Mouse (Mus musculus): ENCODE data around the gene Gpr34. TPM values are rescaled to one million over a fixed set of nuclear protein-coding genes. Genes with fewer than 3 reads are reported as not detected.
A peak's percentile ranks its signal among the peaks of the same experiment; 100 is the strongest.

Gene Gpr34
- 10 to 100 TPM; 11.1 to 17.5 TPM for total RNA-seq (2021)
- long read RNA-seq, experiment 1, transcript Gpr34-202 (3 exons, 1,898 nt), result major isoform, 6 of 16 reads
- long read RNA-seq, experiment 1, transcript Gpr34-201 (4 exons, 2,088 nt), result minor isoform, 5 of 16 reads
- long read RNA-seq, experiment 1, partial matches to known transcripts, result 0 of 16 reads
- long read RNA-seq, experiment 1, other reads (novel, unspliced or antisense), result 5 of 16 reads
- long read RNA-seq, experiment 2, transcript Gpr34-202 (3 exons, 1,898 nt), result major isoform, 20 of 31 reads
- long read RNA-seq, experiment 2, partial matches to known transcripts, result 1 of 31 reads
- long read RNA-seq, experiment 2, other reads (novel, unspliced or antisense), result 6 of 31 reads

DNA sequence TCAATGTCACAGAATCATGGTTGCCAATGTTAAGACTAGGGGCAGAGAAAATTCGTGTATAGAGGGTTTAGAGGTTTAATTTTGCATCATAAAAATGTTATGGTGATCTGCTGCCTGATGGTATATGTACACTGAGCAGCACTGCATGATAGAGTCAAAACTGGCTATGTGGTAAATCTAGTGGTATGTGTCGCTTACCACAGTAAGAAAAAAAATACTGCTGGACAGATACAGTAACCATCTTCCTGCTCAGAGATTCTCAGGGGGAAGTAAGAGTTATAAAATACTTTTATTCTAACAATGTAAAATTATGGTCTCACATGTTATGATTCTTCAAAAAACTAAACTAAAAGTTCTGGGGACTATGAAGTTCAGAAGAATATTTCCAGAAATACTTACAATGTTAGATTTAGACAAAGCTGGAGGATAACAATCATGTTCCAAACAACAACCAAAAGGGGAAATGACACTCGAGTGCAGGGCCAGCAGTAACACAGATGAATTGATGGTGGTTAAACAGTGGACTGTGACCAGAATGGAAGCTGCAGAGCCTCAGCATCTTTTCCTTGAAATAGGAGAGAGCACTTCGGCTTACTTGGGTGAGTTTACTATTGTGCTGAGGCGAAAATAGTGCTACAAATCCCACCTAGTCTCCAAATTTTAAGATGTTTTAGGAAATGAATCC lies at the start of gene Gpr34:
TSS of gene Gpr34 (plus strand) at position 491 of the 685 bp plus-strand sequence.
- DNase-seq (ENCODE audit: low spot score in 2 of 2), result no peak

- DNase-seq (ENCODE audit: low spot score in 2 of 2), result no peak
Measured at GRCm38 (mm10) chrX:13599373-13599772, 32.5 kb upstream of the Gpr34 start.

GRCm38 (mm10) chrX:13599966-13600365 lies 31.9 kb upstream of the Gpr34 start:
- no peak for DNase-seq (ENCODE audit: low spot score in 2 of 2)

GRCm38 (mm10) chrX:13606741-13607140 lies 25.1 kb upstream of the Gpr34 start:
- DNase-seq (ENCODE audit: low spot score in 2 of 2), result no peak

DNA sequence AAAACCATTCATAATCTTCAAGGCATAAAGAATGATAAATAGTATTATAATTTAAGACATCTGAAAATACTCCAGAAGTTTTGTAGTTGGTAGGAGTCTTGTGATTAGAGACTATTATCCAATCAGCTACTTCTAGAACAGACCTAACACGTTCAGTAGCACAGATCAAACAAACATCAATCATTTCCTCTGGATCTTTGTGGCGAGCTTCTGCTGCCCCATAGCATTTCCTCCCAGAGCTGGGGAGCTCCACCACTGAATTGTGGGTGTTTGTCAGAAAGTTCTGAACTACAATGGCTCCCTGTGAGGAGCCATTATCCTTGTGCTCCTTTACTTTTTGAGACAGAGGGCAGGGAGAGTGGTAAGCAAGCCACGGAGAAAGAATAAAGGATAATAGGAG lies 24.1 kb upstream of the Gpr34 start:
- no peak for DNase-seq (ENCODE audit: low spot score in 2 of 2)

GRCm38 (mm10) chrX:13611114-13611513 lies 20.8 kb upstream of the Gpr34 start:
- DNase-seq (ENCODE audit: low spot score in 2 of 2), result no peak

- no peak for DNase-seq (ENCODE audit: low spot score in 2 of 2)
Measured at GRCm38 (mm10) chrX:13612115-13612514, 19.8 kb upstream of the Gpr34 start.

DNA sequence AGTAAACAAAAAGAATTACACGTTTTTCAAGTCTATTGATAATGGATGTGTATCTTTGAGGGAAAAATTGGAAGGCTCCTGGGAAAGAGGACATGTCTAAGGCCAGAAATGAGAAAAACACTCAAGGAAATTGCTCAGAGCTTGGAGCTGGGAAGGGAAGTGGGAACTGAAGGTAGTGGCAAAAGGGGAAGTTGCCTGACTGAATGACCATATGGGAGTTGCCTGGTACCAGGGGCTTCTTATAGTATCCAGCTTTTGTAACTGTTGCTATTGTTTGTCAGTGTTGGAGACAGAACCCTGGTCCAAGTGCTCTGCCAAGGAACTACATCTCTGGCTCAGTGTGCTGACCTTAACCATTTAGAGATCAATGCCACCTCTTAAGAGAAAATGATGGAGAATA lies 15.2 kb upstream of the Gpr34 start:
- DNase-seq (ENCODE audit: low spot score in 2 of 2), result no peak

GRCm38 (mm10) chrX:13617294-13617693 lies 14.6 kb upstream of the Gpr34 start:
- DNase-seq (ENCODE audit: low spot score in 2 of 2), result no peak

DNA sequence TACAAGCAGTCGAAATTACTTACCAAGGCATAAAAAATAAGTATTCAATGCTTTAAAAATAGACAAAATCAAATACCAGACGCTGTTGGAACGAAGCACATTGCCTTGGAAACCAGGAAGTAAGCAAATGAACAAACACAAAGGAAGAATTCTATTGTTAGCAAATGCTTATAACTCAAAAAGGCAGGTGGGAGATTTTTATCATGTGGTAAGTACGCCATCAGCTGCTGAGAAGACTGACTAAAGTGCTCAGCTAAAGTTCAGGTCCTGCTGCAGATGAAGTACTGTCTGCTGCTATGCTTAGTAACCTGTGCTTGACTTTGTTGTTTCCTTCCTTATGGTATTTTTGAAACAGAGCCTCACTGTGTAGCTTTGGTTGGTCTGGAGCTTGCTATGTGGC lies 13.4 kb upstream of the Gpr34 start:
- DNase-seq (ENCODE audit: low spot score in 2 of 2), result peak in 1 of 2 experiments; percentile 24

- no peak for DNase-seq (ENCODE audit: low spot score in 2 of 2)
Measured at GRCm38 (mm10) chrX:13621473-13621872, 10.4 kb upstream of the Gpr34 start.

DNA sequence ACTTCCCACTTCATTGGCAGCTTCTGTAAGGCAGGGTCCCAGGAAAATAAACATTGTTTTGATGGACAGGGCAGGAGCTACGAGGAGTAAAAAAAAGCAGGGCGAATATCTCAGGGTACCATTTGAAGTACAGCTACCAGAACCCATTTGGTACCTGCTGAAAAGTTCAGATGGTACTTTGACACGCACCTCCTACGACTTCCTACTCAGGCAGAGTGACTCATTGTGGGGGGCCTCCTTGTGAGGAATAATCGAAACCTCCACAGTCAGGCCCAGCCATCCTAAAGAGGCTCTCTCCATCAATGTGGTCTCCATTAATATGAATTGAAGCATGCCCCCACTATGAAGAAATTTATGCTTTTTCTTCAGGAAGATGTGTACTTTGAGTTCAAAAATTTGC lies 9.2 kb upstream of the Gpr34 start:
- DNase-seq (ENCODE audit: low spot score in 2 of 2), result no peak

DNA sequence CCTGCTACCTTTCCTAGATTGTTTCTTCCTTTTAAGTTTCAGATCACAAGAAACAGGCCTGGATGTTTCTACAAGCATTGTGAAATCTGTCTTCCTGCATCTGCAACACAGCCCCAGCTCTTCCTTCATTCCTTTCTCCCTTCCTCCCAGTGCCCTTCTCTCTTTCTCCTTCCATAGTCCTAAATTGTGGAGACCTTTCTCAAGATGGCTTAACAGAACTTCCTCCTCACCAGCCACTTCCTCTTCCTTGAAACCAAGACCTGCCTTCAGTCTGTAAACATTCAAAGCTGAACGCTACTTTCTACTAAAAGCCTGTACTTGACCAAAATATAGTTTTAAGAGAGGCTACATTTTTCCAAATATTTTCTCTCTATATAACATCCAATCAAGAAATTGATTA lies 4.5 kb downstream of the Gpr34 start:
- DNase-seq (ENCODE audit: low spot score in 2 of 2), result no peak

GRCm38 (mm10) chrX:13638894-13639293 lies 7.0 kb downstream of the Gpr34 start:
- DNase-seq (ENCODE audit: low spot score in 2 of 2), result no peak

GRCm38 (mm10) chrX:13651889-13652288 lies 20.0 kb downstream of the Gpr34 start:
- no peak for DNase-seq (ENCODE audit: low spot score in 2 of 2)

GRCm38 (mm10) chrX:13652291-13652690 lies 20.4 kb downstream of the Gpr34 start:
- no peak for DNase-seq (ENCODE audit: low spot score in 2 of 2)

DNA sequence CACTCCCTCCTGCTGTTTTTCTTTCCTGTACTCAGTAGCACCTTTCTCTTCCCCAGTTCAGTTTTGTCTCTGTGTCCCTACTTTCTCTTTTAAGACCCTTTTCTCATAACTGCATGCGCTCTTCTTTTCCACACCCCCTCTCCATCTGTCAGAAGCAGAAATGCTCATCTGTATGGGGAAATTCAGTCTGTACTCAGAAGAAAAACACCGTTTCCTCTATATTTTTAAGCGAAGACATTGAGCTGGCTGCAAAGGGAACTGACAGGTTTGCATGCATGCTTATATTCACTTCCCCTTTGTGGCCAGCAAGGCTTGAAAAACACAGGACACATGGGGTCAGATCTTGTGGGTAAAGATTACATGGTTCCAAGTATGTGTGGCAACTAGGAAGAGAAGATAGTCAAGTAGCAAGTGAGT lies 23.1 kb downstream of the Gpr34 start:
- DNase-seq (ENCODE audit: low spot score in 2 of 2), result peak; percentile 9 to 34

DNA sequence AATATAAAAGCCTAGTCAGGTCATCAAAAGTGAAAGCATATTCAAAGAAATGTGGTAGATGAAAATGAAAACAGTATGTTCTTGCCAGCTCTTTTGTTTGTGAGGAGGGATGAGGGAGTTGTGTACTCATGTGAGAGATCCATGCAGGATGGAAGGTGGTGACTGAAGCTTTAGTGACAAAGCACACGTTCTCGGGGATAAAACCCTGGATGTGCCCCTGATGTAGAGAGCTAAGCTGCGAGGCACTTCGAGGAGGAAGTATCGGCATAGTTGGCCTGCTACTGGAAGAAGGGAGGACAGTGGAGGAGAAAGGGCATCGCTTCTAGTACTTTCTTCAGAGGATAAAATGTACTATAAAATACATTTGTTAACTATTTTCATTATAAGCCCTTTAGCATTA lies 24.0 kb downstream of the Gpr34 start:
- DNase-seq (ENCODE audit: low spot score in 2 of 2), result no peak

GRCm38 (mm10) chrX:13656721-13657120 lies 24.8 kb downstream of the Gpr34 start:
- peak in 1 of 2 experiments; percentile 54 for DNase-seq (ENCODE audit: low spot score in 2 of 2)

- DNase-seq (ENCODE audit: low spot score in 2 of 2), result no peak
Measured at GRCm38 (mm10) chrX:13658616-13659140, 26.8 kb downstream of the Gpr34 start.

DNA sequence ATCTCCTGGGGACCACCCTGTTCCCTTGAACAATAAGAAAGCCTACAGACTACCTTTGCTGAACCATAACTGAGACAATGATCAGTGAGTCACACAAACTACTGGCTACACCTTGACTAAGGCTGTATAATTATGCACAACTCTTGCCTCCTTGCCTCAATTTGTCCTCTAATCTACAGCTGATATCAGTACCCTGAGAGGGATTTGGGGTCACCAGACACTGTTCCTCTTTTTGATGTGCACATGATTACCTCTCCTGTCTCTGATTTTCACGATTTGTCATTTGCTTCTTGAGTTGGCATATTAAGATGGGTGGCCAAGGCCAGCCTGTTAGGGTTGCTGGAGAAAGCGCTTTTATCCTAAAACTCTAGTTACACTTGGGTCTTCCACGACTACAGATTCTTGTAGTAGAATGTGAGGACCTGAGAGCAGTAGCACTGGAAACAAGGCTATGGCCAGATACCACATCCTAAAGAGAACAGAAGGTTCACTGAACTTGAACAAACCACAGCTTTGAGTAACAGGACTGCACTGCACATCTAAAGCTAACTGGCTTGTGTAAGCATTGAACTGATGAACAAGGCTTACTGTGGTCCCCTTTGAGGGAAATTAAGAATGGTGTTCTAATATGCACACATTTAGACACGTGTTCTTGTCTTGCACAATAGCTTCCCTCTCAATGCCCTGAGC lies 27.5 kb downstream of the Gpr34 start:
- DNase-seq (ENCODE audit: low spot score in 2 of 2), result no peak

- no peak for DNase-seq (ENCODE audit: low spot score in 2 of 2)
Measured at GRCm38 (mm10) chrX:13661063-13661462, 29.2 kb downstream of the Gpr34 start, which contains the start of gene Gpr82. TSS of gene Gpr82 (plus strand) at chrX:13661363.
